Mouse (Mus musculus) liver, postnatal 0 days (tissue): ENCODE results near the gene Rnf17.

Source experiments
- CTCF ChIP-seq: sonication (generic); IDR thresholded peaks from 2 replicates; pipeline ENCODE4 v1.5.1; 2016; ENCODE audit warnings: antibody characterized with exemption, low read depth
- EP300 ChIP-seq: IDR thresholded peaks from 2 replicates; pipeline ENCODE4 v1.6.1; 2016; ENCODE audit warnings: antibody characterized with exemption, low read depth, mild to moderate bottlenecking

DNA sequence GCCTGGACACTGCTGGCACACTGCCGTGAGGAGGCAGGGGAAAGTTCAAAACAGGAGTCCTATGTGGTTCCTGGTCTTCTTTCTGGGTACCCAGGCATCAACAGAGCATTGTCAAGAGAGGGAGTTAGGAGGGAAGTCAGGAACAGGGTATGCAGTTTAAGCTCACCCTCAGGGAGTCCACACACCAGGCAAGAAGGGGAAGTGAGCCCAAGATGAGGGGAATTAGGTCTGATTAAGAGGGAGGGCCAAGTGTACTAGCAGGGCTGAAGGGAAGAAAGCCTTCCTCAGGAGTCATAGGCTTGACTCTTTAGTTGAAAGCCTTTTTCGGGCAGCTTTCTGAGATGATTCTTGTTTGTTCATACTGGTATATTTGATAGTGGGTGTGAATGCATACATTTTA lies 112.4 kb downstream of the Rnf17 start:
- TF ChIP-seq CTCF (no peak), EP300 (no peak)
